Mouse (Mus musculus) embryonic facial prominence, embryonic 13.5 days (tissue): ENCODE results near the gene Cyb5r2. TPM values are rescaled to one million over a fixed set of nuclear protein-coding genes. Genes with fewer than 3 reads are reported as not detected.

Experiments used
- ATAC-seq: fragments of 200-750 bp; cut with Nextera tagmentation; 2 replicates; pipeline ENCODE4 v1.8.0; 2017; ENCODE audit warnings: low read depth; ENCODE audit not compliant: insufficient number of reproducible peaks, insufficient read depth, low FRiP score, low TSS enrichment
- H3K27ac ChIP-seq: fragments of 300-500 bp; sonication (generic); 2 replicates; pipeline ENCODE4 v1.5.1; 2015; ENCODE audit warnings: moderate library complexity, mild to moderate bottlenecking, inconsistent platforms
- H3K27me3 ChIP-seq: fragments of 300-500 bp; sonication (generic); 2 replicates; pipeline ENCODE4 v1.6.1; 2015; ENCODE audit warnings: mild to moderate bottlenecking, inconsistent platforms
- H3K36me3 ChIP-seq: fragments of 300-500 bp; sonication (generic); 2 replicates; pipeline ENCODE4 v1.6.1; 2015; ENCODE audit warnings: mild to moderate bottlenecking, inconsistent platforms
- H3K4me1 ChIP-seq: fragments of 300-500 bp; sonication (generic); 2 replicates; pipeline ENCODE4 v1.6.1; 2015; ENCODE audit warnings: inconsistent platforms
- H3K4me2 ChIP-seq: fragments of 300-500 bp; sonication (generic); 2 replicates; pipeline ENCODE4 v1.6.1; 2015; ENCODE audit warnings: moderate library complexity, mild to moderate bottlenecking, inconsistent platforms
- H3K4me3 ChIP-seq: fragments of 300-500 bp; sonication (generic); 2 replicates; pipeline ENCODE4 v1.5.1; 2015; ENCODE audit warnings: mild to moderate bottlenecking, inconsistent platforms
- H3K9ac ChIP-seq: fragments of 300-500 bp; sonication (generic); 2 replicates; pipeline ENCODE4 v1.6.1; 2015; ENCODE audit warnings: mild to moderate bottlenecking, inconsistent platforms
- H3K9me3 ChIP-seq: fragments of 300-500 bp; sonication (generic); 2 replicates; pipeline ENCODE4 v1.6.1; 2016; ENCODE audit warnings: inconsistent platforms
- WGBS: fragments of 180-500 bp; shearing (Covaris S2); methylation state at CpG from one replicate; pipeline ENCODE4 v1.1.7; 2015; ENCODE audit warnings: mixed read lengths; 5-methylcytosine and 5-hydroxymethylcytosine counted together
- polyA plus RNA-seq: library from polyadenylated mRNA; unstranded; fragments of >200 nt; fragmentation: Nextera tagmentation; extraction: Ambion mirVana; gene quantifications from 2 replicates; pipeline ENCODE4 v1.2.1, GENCODE M21; 2015

Cyb5r2 gene
- polyA plus RNA-seq, result 0.18 and 0.25 TPM in 2 replicates

DNA sequence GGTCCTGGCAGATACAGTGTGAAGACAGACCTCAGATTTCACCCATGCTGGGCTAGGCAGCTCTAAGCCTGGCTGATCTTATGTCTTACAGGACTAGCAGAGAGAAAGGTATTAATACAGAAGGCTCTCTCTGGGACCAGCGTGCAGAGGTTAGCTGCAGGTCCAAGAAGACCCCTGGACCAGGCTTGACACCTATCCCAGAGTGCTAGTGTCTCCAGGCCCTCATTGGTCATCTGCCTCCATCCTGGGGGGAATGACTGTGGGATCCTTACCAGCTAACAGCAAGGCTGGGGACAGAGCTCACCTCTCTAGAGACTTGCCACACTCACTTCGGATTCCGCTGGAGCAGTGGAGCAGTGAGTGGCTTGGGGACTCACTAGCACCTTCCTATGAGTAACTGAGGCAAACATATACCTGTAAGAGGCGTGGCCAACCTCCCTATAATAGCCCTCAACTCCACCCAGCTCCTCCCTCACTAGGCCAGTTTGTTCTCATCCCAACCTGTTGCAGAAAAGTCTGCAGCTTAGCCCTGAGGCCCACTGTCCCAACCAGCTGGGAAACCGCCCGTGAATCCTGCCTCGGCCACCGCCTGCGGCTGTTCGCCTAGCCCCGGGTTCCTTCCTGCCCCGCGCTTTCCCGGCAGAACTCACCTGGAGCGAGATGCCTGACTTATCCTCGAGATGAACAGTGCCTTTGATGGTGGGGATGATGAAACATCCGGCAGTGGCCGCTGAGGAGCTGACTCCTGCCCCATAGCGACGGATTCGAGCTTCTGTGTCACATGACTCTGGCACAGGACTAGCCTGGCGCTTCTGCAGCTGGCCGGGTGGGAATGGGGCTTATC is at the start of gene Cyb5r2:
Gene Cyb5r2, minus strand, starts transcription at position 725 of the 844 bp plus-strand sequence.
- Histone ChIP-seq H3K4me1 (peaks cover 7% of the 10 kb centered on the region; the same call in 1 of the 2 replicates), H3K27me3 (peaks cover 5% of the 10 kb centered on the region; the same call in 1 of the 2 replicates), H3K4me3 (peak within 1 kb of the TSS; percentile 34), H3K27ac (no peak within 1 kb of the TSS), H3K9ac (peak within 1 kb of the TSS; percentile 51), H3K9me3 (no peaks in the 10 kb centered on the region), H3K36me3 (no peaks in the 10 kb centered on the region), H3K4me2 (peak within 1 kb of the TSS; percentile 63)
- ATAC-seq, result 0 out of 2 replicates have a peak, but pooled peaks have one; percentile 24
- 9% methylated on average over 23 of the region's 23 CpGs for WGBS

DNA sequence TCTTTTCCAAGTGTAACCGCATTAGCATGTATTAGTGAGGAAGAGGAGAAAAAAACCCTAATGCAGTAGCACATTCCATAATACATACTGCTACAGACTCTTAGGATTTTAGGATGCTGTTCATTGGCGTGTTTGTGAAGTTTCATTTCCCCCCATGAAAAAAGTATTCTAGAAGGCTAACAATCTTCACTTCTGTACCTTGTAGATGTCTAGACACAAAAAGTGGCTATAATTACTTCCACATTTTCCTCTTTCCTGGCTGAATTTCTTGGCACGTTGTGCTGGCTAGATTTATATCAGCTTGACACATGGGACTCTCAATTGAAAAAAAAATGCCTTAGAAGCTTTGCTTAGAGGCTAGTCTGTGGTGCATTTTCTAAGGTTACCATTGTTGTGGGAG is 44.3 kb upstream of the Cyb5r2 start:
- H3K9ac ChIP-seq, result no peak overlapping the region
- no peaks in the 10 kb centered on the region for H3K9me3 ChIP-seq
- no peak overlapping the region for H3K4me3 ChIP-seq
- WGBS, result 41% methylated on average over 3 of the region's 3 CpGs
- H3K27me3 ChIP-seq, result no peaks in the 10 kb centered on the region
- no peak overlapping the region for H3K4me2 ChIP-seq
- H3K36me3 ChIP-seq, result no peaks in the 10 kb centered on the region
- H3K27ac ChIP-seq, result no peak overlapping the region
- H3K4me1 ChIP-seq, result peaks cover 3% of the 10 kb centered on the region; the same call in 1 of the 2 replicates
- ATAC-seq, result no peak

DNA sequence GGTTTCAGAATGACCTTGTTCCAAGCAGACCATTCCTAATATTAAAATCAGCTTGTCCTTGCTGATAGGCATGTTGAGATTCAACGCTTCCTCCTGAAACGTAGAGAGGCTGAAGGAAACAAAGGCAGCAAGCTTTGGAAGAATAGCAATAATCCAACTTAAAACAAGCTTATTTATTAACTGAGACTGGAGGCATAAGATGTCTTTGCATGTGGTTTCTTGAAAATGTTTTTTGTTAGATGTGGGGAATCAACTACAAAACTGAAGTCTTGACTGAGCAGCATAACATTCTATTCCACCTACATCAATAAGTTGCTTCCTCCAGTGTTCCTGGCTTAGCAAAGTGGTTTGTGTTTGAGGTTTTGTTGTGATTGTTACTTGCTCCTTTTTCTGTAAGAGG is 43.3 kb upstream of the Cyb5r2 start, which contains the start of gene Ovch2:
Gene Ovch2, minus strand, starts transcription at position 101 of the 400 bp plus-strand sequence.
- 71% methylated on average over 2 of the region's 2 CpGs for WGBS
- Histone ChIP-seq H3K4me1 (peaks cover 3% of the 10 kb centered on the region; the same call in 1 of the 2 replicates), H3K9ac (no peak within 1 kb of the TSS), H3K4me2 (no peak within 1 kb of the TSS), H3K4me3 (no peak within 1 kb of the TSS), H3K27ac (no peak within 1 kb of the TSS), H3K9me3 (no peaks in the 10 kb centered on the region), H3K36me3 (no peaks in the 10 kb centered on the region), H3K27me3 (no peaks in the 10 kb centered on the region)
- ATAC-seq, result no peak

DNA sequence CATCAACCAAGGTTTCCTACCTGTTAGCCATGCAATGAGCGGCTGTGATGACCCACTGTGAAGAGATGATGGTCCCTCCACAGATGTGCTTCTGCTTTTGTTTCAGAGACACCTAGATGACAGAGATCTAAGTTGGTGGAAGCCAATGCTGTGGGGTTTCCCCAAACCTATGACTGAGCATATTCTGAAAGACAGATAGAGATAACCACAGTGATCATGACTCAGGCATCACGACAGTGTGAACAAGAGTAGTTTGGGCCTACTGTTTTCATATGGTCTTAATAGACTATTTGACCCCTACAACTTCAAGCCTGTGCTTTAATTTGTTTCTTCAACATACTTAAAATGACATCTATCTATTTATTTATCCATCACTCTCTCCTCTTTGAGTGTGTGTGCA is 38.7 kb upstream of the Cyb5r2 start:
- H3K9ac ChIP-seq, result no peak overlapping the region
- no peak overlapping the region for H3K4me2 ChIP-seq
- H3K4me3 ChIP-seq, result no peak overlapping the region
- H3K27me3 ChIP-seq, result no peaks in the 10 kb centered on the region
- H3K9me3 ChIP-seq, result no peaks in the 10 kb centered on the region
- ATAC-seq, result no peak
- no peak overlapping the region for H3K27ac ChIP-seq
- H3K4me1 ChIP-seq, result no peaks in the 10 kb centered on the region
- 78% methylated on average over 2 of the region's 2 CpGs for WGBS
- no peaks in the 10 kb centered on the region for H3K36me3 ChIP-seq

DNA sequence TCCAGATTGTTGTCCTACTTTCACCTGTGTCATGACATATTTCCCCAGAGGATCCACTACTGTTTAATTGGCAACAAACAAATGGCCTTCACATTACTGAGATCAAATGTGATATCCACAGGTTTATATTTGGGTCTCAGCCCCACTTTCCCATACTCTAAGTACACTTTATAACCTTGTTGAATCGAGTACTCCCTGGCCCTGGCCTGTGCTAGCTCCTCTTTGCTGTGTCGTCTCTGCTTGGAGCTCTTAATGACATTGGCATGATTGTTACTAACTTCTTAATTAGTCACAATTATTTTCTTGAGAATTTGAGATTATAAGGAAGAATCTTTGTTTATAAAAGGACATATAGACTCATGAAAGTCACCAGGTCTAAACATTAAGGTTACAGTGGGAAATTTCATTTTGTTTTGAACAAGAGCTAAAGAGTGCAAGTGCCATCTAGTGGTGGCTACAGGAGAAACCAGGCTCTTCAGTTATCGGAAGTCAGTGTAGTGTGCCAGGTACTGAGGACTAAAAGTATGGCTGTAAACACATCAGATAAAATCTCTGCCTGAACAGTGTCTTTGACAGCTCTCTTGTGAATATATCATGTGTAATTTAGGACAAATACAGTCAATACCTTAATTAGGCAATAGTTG is 30.3 kb upstream of the Cyb5r2 start:
- 60% methylated on average over 3 of the region's 3 CpGs for WGBS
- no peak for ATAC-seq
- no peaks in the 10 kb centered on the region for H3K36me3 ChIP-seq
- H3K9ac ChIP-seq, result no peak overlapping the region
- no peak overlapping the region for H3K4me2 ChIP-seq
- H3K27ac ChIP-seq, result no peak overlapping the region
- no peak overlapping the region for H3K4me3 ChIP-seq
- H3K4me1 ChIP-seq, result no peaks in the 10 kb centered on the region
- no peaks in the 10 kb centered on the region for H3K9me3 ChIP-seq
- no peaks in the 10 kb centered on the region; the same call in 1 of the 2 replicates for H3K27me3 ChIP-seq

DNA sequence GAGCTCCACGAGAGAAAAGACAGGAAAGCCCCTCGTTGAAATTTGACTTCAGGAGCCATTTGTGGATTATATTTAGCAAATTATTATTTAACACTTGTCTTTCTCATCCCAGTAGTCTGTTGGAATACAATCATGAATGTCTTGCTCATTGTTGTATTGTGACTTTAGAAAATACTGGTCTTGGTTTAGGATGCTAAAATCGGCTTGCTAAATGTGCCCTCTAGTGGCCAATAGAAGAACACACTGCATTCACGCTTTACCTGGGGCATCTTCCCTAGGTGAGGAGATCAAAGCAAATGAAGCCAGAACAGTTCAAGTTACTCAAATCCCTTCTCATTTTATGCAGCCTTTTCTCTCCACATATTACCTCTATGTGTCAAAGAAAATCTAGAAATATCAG is 21.8 kb upstream of the Cyb5r2 start:
- H3K9ac ChIP-seq, result no peak overlapping the region
- no peak overlapping the region for H3K4me2 ChIP-seq
- H3K36me3 ChIP-seq, result no peaks in the 10 kb centered on the region
- no peaks in the 10 kb centered on the region for H3K4me1 ChIP-seq
- no peak overlapping the region for H3K4me3 ChIP-seq
- no peaks in the 10 kb centered on the region for H3K27me3 ChIP-seq
- WGBS, result 39% methylated on average over 4 of the region's 4 CpGs
- ATAC-seq, result no peak
- no peak overlapping the region for H3K27ac ChIP-seq
- H3K9me3 ChIP-seq, result no peaks in the 10 kb centered on the region

DNA sequence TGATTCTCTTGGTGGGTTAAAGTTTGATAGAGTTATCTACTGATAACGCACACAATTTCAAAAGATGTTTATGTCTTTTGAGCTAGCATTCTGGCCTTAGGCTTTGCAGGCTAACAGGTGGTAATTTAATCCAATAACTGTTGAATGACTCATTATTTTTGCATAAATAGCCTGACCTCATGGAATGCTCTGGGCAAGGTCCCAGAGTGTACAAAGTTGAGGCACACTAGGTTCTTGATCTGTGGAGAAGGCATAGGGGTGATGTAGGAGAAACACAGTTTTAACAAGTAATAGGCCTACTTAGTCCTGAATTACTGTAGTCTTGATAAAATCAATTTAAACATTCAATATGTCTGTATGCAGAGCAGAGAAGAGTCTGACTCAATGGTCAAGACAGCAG is 20.4 kb upstream of the Cyb5r2 start:
- ATAC-seq, result no peak
- no peaks in the 10 kb centered on the region for H3K36me3 ChIP-seq
- H3K4me3 ChIP-seq, result no peak overlapping the region
- no peaks in the 10 kb centered on the region for H3K4me1 ChIP-seq
- H3K9ac ChIP-seq, result no peak overlapping the region
- WGBS, result 75% methylated on average over 1 of the region's 1 CpGs
- no peak overlapping the region for H3K4me2 ChIP-seq
- H3K27me3 ChIP-seq, result no peaks in the 10 kb centered on the region
- H3K9me3 ChIP-seq, result no peaks in the 10 kb centered on the region
- no peak overlapping the region for H3K27ac ChIP-seq

DNA sequence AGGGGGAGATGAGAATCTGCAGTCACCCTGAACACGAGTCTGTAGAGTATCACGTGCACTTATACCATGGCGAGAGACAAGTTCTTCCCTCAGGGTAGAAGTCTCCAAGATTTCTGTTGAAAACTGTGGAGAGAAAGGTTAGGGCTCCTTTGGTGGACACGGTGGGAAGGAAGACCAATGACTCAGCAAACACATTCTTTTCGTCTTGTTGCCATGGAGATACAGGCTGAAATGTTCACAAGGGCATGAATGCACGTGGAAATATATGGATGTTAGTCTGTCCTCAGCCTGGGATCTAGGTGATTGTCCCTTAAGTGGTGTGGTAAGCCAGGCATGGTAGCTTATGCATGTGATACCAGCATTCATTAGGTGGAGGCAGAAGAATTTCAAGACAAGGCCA is 13.0 kb upstream of the Cyb5r2 start:
- no peaks in the 10 kb centered on the region for H3K9me3 ChIP-seq
- no peaks in the 10 kb centered on the region for H3K27me3 ChIP-seq
- H3K4me2 ChIP-seq, result no peak overlapping the region
- H3K9ac ChIP-seq, result no peak overlapping the region
- no peaks in the 10 kb centered on the region for H3K36me3 ChIP-seq
- H3K4me3 ChIP-seq, result no peak overlapping the region
- no peak overlapping the region for H3K27ac ChIP-seq
- H3K4me1 ChIP-seq, result no peaks in the 10 kb centered on the region
- WGBS, result 56% methylated on average over 6 of the region's 6 CpGs
- no peak for ATAC-seq

DNA sequence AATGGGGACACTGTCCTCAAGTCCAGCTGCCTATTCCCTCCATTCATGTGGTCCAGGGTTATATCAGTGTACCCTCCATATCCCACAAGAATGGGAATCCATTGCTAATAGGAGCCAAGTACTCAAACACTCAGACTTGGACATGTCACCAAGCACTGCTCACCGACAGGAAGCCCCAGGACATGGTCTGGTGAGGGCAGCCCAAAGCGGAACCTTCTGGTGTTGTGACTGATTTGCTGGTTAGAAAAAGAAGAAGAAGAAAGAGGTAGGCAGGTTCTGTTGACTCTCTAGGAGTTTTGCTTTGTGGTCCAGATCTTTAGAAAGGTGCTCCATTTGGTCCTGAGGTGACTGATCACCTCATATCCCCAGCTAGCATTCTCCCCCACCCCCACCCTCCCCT is 1.1 kb downstream of the Cyb5r2 start:
- peaks cover 5% of the 10 kb centered on the region; the same call in 1 of the 2 replicates for H3K27me3 ChIP-seq
- no peak overlapping the region for H3K27ac ChIP-seq
- peaks cover 7% of the 10 kb centered on the region; the same call in 1 of the 2 replicates for H3K4me1 ChIP-seq
- H3K4me2 ChIP-seq, result no peak overlapping the region
- no peak for ATAC-seq
- 93% methylated on average over 2 of the region's 2 CpGs for WGBS
- no peak overlapping the region for H3K4me3 ChIP-seq
- H3K9me3 ChIP-seq, result no peaks in the 10 kb centered on the region
- no peak overlapping the region for H3K9ac ChIP-seq
- H3K36me3 ChIP-seq, result no peaks in the 10 kb centered on the region

DNA sequence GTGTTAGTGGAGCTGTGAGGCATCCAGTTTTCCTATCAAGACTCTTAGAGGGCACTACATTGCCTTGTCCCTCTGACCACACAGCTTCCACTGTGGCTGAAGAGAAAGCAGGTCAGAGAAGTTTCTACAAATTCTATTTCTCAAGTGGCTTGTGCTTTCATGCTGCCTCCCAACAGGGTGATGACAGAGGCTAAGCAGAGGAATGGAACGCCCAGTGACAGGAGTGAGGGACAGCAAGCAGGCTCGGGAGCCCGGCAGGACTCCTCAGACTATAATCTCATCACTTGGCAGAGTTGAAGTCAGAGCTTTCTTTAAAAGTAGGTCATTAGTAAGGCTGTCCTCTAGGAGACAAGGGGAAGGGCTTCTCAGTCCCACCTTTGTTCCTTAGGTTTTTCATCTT is 1.9 kb downstream of the Cyb5r2 start:
- H3K4me1 ChIP-seq, result peaks cover 7% of the 10 kb centered on the region; the same call in 1 of the 2 replicates
- 82% methylated on average over 3 of the region's 3 CpGs for WGBS
- peaks cover 5% of the 10 kb centered on the region; the same call in 1 of the 2 replicates for H3K27me3 ChIP-seq
- no peak overlapping the region for H3K4me2 ChIP-seq
- H3K27ac ChIP-seq, result no peak overlapping the region
- no peak for ATAC-seq
- no peak overlapping the region for H3K9ac ChIP-seq
- H3K9me3 ChIP-seq, result no peaks in the 10 kb centered on the region
- no peak overlapping the region for H3K4me3 ChIP-seq
- no peaks in the 10 kb centered on the region for H3K36me3 ChIP-seq

DNA sequence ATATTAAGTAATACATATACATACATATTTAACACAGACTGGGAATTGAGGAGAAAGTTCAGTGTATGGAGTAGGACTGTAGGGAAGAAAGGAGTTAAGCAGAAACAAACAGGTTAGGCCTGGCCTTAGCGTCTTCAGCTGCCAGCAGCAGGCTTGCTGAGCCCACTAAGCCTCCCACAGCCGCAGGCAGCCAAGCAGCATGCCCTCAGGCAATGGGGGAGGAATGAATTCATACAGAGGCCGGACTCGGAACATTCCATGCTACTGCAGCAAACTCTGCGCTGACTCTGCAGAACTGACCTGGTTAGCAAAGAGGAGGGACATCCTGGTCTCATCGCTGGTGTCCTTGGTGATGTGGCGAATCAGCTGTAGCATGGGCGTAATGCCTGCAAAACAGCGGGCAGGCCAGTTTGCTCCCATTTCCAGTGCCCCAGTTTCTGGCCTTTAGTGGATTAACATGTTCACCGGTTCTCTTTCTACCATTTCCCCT is 5.8 kb downstream of the Cyb5r2 start:
- Histone ChIP-seq H3K9ac (no peak overlapping the region), H3K9me3 (no peaks in the 10 kb centered on the region), H3K27ac (no peak overlapping the region), H3K4me3 (no peak overlapping the region), H3K27me3 (no peaks in the 10 kb centered on the region), H3K4me2 (no peak overlapping the region), H3K4me1 (no peaks in the 10 kb centered on the region), H3K36me3 (no peaks in the 10 kb centered on the region)
- ATAC-seq, result no peak
- 68% methylated on average over 10 of the region's 10 CpGs for WGBS
